Mouse (Mus musculus) stomach, embryonic 14.5 days (tissue): ENCODE measurements at regions not wholly inside any gene's neighbourhood (a gene's known extent, or its start where the extent isn't known, plus 50 kb on each side); places are given as distances from the start of the nearest gene placed in this dataset.

Experiments used
- ATAC-seq: fragments of 200-750 bp; cut with Nextera tagmentation; 2 replicates; pipeline ENCODE4 v1.8.0; 2017; ENCODE audit warnings: low read depth, moderate TSS enrichment; ENCODE audit not compliant: insufficient number of reproducible peaks, insufficient read depth, low FRiP score
- H3K27ac ChIP-seq: fragments of 300-500 bp; sonication (generic); 2 replicates; pipeline ENCODE4 v1.5.1; 2014; ENCODE audit warnings: mild to moderate bottlenecking, low read length, moderate library complexity, mixed read lengths
- H3K27me3 ChIP-seq: fragments of 300-500 bp; sonication (generic); 2 replicates; pipeline ENCODE4 v1.6.1; 2014; ENCODE audit warnings: low read length, control low read depth, mixed read lengths; ENCODE audit not compliant: control insufficient read depth, insufficient read depth
- H3K36me3 ChIP-seq: fragments of 300-500 bp; sonication (generic); 2 replicates; pipeline ENCODE4 v1.6.1; 2014; ENCODE audit warnings: mild to moderate bottlenecking, control low read depth, low read length, moderate library complexity, mixed read lengths; ENCODE audit not compliant: control insufficient read depth, insufficient read depth
- H3K4me1 ChIP-seq: fragments of 300-500 bp; sonication (generic); 2 replicates; pipeline ENCODE4 v1.6.1; 2014; ENCODE audit warnings: low read length, control low read depth, mixed read lengths; ENCODE audit not compliant: control insufficient read depth, insufficient read depth
- H3K4me2 ChIP-seq: fragments of 300-500 bp; sonication (generic); replicated peaks from 2 replicates; pipeline ENCODE4 v1.6.1; 2014; ENCODE audit warnings: low read depth, low read length, control low read depth
- H3K4me3 ChIP-seq: fragments of 300-500 bp; sonication (generic); 2 replicates; pipeline ENCODE4 v1.5.1; 2014; ENCODE audit warnings: low read depth, low read length, control low read depth
- H3K9ac ChIP-seq: fragments of 300-500 bp; sonication (generic); replicated peaks from 2 replicates; pipeline ENCODE4 v1.6.1; 2014; ENCODE audit warnings: low read depth, mild to moderate bottlenecking, control low read depth, low read length, moderate library complexity, mixed read lengths
- H3K9me3 ChIP-seq: fragments of 300-500 bp; sonication (generic); 2 replicates; pipeline ENCODE4 v1.6.1; 2016; ENCODE audit warnings: low read depth, low read length, control low read depth; ENCODE audit not compliant: control insufficient read depth
- WGBS: fragments of 180-500 bp; shearing (Covaris S2); extraction: QIAGEN DNeasy Blood & Tissue Kit; methylation state at CpG from one replicate; pipeline ENCODE4 v1.1.7; 2014; 5-methylcytosine and 5-hydroxymethylcytosine counted together

DNA sequence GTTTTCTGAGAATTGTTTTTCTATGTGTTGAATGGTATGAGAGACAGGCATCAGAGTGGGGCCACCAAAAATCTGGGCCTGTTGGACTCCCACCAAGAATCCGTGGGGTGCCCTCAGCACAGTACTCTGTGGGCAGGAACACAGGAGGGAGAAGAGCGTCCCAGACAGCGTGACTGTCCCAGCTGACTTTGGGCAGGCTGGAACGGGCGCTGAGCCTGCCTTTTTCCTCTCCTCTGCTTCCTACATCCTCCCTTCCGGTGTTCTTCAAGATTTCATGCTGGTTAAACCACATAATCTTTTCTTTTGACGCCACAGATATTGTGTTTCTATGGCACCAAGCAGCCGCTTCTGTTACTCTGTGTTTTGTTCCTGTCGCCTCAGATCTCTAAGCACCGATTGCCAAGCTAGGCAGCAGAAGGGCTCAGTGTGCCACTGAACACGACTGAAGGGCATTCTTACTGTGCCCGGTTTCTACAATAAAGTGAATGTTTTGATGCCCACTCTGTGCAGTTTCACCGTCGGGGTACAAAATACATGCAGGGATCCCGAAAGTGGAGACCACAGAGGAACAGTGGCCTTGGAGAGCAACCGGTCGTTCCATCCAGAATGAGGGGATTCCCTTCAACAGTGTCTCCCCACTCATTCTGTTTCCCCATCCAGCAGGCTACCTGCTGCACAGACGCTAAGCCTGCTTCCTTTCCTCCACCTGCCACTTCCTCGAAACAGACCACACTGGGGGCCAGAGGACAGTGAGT is 124.6 kb upstream of the Igfbp7 start:
- H3K9ac ChIP-seq = no peak overlapping the region
- WGBS = 71% methylated on average over 19 of the region's 19 CpGs
- no peak overlapping the region for H3K4me2 ChIP-seq
- no peaks in the 10 kb centered on the region for H3K36me3 ChIP-seq
- H3K27me3 ChIP-seq = no peaks in the 10 kb centered on the region
- no peaks in the 10 kb centered on the region for H3K9me3 ChIP-seq
- no peaks in the 10 kb centered on the region for H3K4me1 ChIP-seq
- no peak overlapping the region for H3K27ac ChIP-seq
- no peak overlapping the region for H3K4me3 ChIP-seq
- no peak for ATAC-seq

DNA sequence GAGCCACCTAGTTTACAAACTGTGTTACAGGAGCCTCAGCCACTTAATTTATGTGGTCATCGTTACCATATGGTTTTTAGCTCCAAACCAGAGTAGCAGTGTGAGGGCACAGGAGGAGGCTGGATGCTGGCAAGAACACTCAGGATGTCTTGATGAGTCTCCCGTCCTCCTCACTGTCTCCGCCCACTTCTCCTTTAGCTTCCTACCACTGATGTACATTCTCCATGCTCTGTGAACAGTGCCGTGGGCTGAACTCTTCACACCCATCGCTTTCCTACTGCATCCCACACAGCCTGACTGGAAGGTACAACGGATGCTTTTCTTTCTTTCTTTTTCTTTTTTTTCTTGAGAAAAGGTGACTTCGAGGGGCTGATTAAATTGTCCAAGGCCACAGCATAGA is 122.5 kb upstream of the Igfbp7 start:
- H3K27me3 ChIP-seq = no peaks in the 10 kb centered on the region
- no peaks in the 10 kb centered on the region for H3K36me3 ChIP-seq
- 78% methylated on average over 7 of the region's 7 CpGs for WGBS
- H3K4me1 ChIP-seq = no peaks in the 10 kb centered on the region
- no peak overlapping the region for H3K4me2 ChIP-seq
- no peak for ATAC-seq
- H3K9ac ChIP-seq = no peak overlapping the region
- H3K4me3 ChIP-seq = no peak overlapping the region
- no peaks in the 10 kb centered on the region for H3K9me3 ChIP-seq
- H3K27ac ChIP-seq = no peak overlapping the region

DNA sequence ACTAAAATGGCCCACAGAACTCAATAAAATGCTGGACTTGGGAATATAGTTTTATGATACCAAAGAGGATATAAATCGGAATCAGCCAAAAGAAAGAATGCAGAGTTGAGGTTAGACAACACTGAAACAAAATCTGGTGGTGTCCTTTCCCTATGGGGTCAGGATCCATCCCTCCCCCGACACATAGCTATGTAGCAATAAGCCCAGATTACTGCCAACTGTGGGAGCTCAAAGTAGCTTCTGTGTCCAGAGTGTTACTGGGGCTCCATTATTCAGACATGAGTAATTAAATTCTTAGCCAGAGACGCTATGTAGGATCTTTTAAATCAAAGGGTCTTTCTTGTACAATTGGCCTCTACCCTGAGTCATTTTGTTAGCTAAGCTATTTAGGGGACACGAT is 109.4 kb upstream of the Igfbp7 start:
- ATAC-seq = no peak

DNA sequence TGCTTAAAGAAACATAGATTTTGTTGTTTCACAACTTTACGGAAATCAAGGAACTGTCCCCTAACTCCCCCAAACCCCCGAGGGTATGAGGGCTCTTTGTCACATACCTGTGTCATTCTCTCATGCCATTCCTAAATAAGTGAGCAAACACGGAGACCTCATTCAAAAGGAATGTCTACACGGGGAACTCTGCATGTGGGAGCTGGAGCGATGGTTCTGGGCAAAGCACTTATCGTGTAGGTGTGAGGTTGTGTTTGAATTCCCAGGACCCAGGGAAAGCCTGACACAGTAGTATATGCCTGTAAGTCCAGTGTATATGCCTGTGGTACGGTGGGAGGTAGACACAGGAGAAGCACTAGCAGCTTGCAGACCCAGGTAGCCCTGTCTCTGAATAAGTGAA is 107.6 kb upstream of the Igfbp7 start:
- ATAC-seq = no peak
- H3K27ac ChIP-seq = no peak overlapping the region

More for the DNA sequence above, 109.4 kb upstream of the Igfbp7 start:
- Histone ChIP-seq H3K4me2 (no peak overlapping the region), H3K4me3 (no peak overlapping the region), H3K9ac (no peak overlapping the region), H3K27me3 (no peaks in the 10 kb centered on the region), H3K4me1 (no peaks in the 10 kb centered on the region), H3K9me3 (no peaks in the 10 kb centered on the region), H3K36me3 (no peaks in the 10 kb centered on the region), H3K27ac (no peak overlapping the region)
- 76% methylated on average over 4 of the region's 4 CpGs for WGBS

DNA sequence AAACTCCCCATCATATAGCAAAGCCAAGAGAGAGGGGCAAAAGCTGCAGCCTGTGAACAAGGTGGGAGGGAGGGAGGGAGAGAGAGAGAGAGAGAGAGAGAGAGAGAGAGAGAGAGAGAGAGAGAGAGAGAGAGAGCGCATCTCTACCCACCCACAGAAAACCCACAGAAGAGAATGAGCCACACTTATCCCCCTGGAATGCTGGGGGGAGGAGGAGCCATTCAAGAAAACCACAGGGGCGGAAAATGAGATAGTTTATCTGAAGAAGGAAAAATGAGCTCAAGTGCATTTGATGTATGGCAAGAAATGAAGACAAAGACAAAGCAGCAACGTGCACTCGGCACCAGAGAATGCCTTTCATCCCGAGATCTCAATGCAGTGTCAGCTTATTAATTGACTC is 94.8 kb upstream of the Igfbp7 start:
- H3K27ac ChIP-seq = no peak overlapping the region
- H3K9me3 ChIP-seq = no peaks in the 10 kb centered on the region
- no peak overlapping the region for H3K9ac ChIP-seq
- 26% methylated on average over 5 of the region's 5 CpGs for WGBS
- no peak for ATAC-seq
- H3K36me3 ChIP-seq = no peaks in the 10 kb centered on the region
- H3K4me3 ChIP-seq = no peak overlapping the region
- H3K4me2 ChIP-seq = no peak overlapping the region
- H3K4me1 ChIP-seq = no peaks in the 10 kb centered on the region
- no peaks in the 10 kb centered on the region for H3K27me3 ChIP-seq

More for the DNA sequence above, 107.6 kb upstream of the Igfbp7 start:
- Histone ChIP-seq H3K9ac (no peak overlapping the region), H3K4me1 (no peaks in the 10 kb centered on the region), H3K9me3 (no peaks in the 10 kb centered on the region), H3K4me2 (no peak overlapping the region), H3K36me3 (no peaks in the 10 kb centered on the region), H3K27me3 (no peaks in the 10 kb centered on the region), H3K4me3 (no peak overlapping the region)
- WGBS = 59% methylated on average over 7 of the region's 7 CpGs

DNA sequence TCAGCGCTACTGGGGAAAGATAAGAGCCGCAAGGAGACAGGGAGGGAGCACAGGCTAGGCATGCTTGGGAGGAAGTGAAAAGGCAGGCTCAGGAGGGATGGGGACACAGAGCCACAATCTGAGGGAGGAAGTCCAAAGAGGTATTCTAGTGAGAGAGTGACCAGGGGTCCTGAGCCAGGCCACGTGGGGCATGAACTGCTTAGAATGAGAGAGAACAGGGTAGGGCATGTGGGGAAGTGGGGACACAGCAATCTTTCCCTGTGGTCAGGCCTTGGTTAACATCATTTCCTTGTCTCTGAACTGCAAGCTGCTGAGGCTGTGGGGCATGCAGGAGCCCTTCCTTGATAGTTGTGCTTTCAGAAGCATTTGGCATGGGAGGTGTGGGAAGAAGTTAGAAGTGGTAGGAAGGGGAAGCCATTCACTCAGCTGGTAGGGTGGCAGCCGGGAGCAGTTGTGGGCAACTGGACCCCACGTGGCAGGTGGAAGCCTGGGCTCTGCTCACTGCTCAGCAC is 92.2 kb upstream of the Igfbp7 start:
- Histone ChIP-seq H3K4me3 (no peak overlapping the region), H3K9me3 (no peaks in the 10 kb centered on the region), H3K4me1 (no peaks in the 10 kb centered on the region), H3K4me2 (no peak overlapping the region), H3K36me3 (no peaks in the 10 kb centered on the region), H3K9ac (no peak overlapping the region), H3K27ac (no peak overlapping the region), H3K27me3 (no peaks in the 10 kb centered on the region)
- 63% methylated on average over 5 of the region's 5 CpGs for WGBS
- ATAC-seq = no peak

DNA sequence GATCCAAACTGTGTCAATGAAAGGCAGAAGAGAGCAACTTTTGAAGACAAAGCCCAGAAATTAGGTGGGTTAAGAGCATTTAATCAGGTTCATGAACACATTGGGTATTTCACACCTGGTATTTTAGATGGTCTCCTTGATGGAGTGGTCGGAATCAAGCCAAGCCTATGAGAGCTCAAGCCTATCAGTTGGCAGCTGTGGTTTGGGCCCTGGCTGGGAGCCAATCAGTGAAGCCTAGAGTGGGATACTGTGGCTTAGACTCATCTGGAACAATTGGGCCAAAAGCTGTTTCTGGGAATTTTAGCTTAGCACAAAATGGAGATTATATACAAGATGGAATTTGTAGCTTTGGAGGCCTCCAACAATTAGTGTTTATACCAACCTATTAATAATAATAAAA is 86.8 kb upstream of the Igfbp7 start:
- no peaks in the 10 kb centered on the region for H3K36me3 ChIP-seq
- no peak overlapping the region for H3K4me3 ChIP-seq
- ATAC-seq = no peak
- H3K9me3 ChIP-seq = no peaks in the 10 kb centered on the region
- 79% methylated on average over 1 of the region's 1 CpGs for WGBS
- no peak overlapping the region for H3K4me2 ChIP-seq
- H3K4me1 ChIP-seq = no peaks in the 10 kb centered on the region
- no peaks in the 10 kb centered on the region for H3K27me3 ChIP-seq
- no peak overlapping the region for H3K27ac ChIP-seq
- no peak overlapping the region for H3K9ac ChIP-seq

DNA sequence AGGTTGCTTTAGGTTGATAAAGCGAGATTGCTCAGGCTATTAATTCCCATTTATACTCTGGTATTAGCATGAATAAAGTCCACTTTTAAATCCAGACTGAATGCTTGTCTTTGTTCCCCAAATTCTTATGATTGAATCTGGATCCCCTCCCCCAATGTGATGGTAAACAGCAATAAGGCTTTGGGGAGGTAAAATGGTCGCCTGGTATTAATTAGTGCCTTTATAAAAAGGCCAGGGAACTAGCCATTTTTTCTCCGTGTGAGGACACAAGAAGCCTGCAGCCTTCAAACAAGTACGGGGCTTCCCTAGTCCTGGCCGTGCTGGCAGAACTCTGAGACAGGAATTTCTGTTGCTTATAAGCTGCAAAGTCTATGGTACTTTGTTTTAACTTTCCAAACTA is 81.1 kb upstream of the Igfbp7 start:
- peaks cover 12% of the 10 kb centered on the region for H3K4me1 ChIP-seq
- H3K9ac ChIP-seq = no peak overlapping the region
- no peaks in the 10 kb centered on the region for H3K27me3 ChIP-seq
- H3K4me2 ChIP-seq = no peak overlapping the region
- H3K4me3 ChIP-seq = no peak overlapping the region
- no peak for ATAC-seq
- 72% methylated on average over 5 of the region's 5 CpGs for WGBS
- no peaks in the 10 kb centered on the region for H3K36me3 ChIP-seq
- no peaks in the 10 kb centered on the region for H3K9me3 ChIP-seq
- H3K27ac ChIP-seq = no peak overlapping the region
